Mouse (Mus musculus): ENCODE measurements around the gene Ttc7b.
A peak's percentile ranks its signal among the peaks of the same experiment; 100 is the strongest.

Gene Ttc7b

GRCm38 (mm10) chr12:100377791-100378190 is 142.8 kb downstream of the Ttc7b start:
- DNase-seq, result no peak

- DNase-seq, result no peak
Observed at GRCm38 (mm10) chr12:100375801-100376200, 144.8 kb downstream of the Ttc7b start.

GRCm38 (mm10) chr12:100372785-100373184 is 147.8 kb downstream of the Ttc7b start:
- DNase-seq, result no peak

GRCm38 (mm10) chr12:100372015-100372414 is 148.6 kb downstream of the Ttc7b start:
- DNase-seq, result no peak

GRCm38 (mm10) chr12:100369786-100370185 is 150.8 kb downstream of the Ttc7b start:
- no peak for DNase-seq

- DNase-seq, result no peak
Observed at GRCm38 (mm10) chr12:100369220-100369619, 151.4 kb downstream of the Ttc7b start.

GRCm38 (mm10) chr12:100361330-100361729 is 159.3 kb downstream of the Ttc7b start:
- DNase-seq, result no peak

GRCm38 (mm10) chr12:100358040-100358620 is 162.5 kb downstream of the Ttc7b start:
- no peak for DNase-seq

GRCm38 (mm10) chr12:100356407-100356806 is 164.2 kb downstream of the Ttc7b start:
- no peak for DNase-seq

GRCm38 (mm10) chr12:100355565-100355964 is 165.1 kb downstream of the Ttc7b start:
- no peak for DNase-seq

- DNase-seq, result no peak
Observed at GRCm38 (mm10) chr12:100353954-100354353, 166.7 kb downstream of the Ttc7b start.

- DNase-seq, result no peak
Observed at GRCm38 (mm10) chr12:100353075-100353782, 167.4 kb downstream of the Ttc7b start.

- DNase-seq, result no peak
Observed at GRCm38 (mm10) chr12:100352094-100352493, 168.5 kb downstream of the Ttc7b start.

GRCm38 (mm10) chr12:100343554-100343953 is 177.1 kb downstream of the Ttc7b start:
- no peak for DNase-seq

GRCm38 (mm10) chr12:100341614-100342013 is 179.0 kb downstream of the Ttc7b start:
- no peak for DNase-seq

GRCm38 (mm10) chr12:100340901-100341460 is 179.6 kb downstream of the Ttc7b start:
- no peak for DNase-seq

- no peak for DNase-seq
Observed at GRCm38 (mm10) chr12:100338055-100338454, 182.6 kb downstream of the Ttc7b start.

GRCm38 (mm10) chr12:100337351-100338018 is 183.1 kb downstream of the Ttc7b start:
- no peak for DNase-seq

GRCm38 (mm10) chr12:100336241-100336640 is 184.4 kb downstream of the Ttc7b start:
- no peak for DNase-seq

- peak; percentile 51 to 66 for DNase-seq
Observed at GRCm38 (mm10) chr12:100331806-100332205, 188.8 kb downstream of the Ttc7b start.

GRCm38 (mm10) chr12:100330234-100330633 is 190.4 kb downstream of the Ttc7b start:
- no peak for DNase-seq

- DNase-seq, result no peak
Observed at GRCm38 (mm10) chr12:100328998-100329397, 191.6 kb downstream of the Ttc7b start.

- DNase-seq, result no peak
Observed at GRCm38 (mm10) chr12:100328557-100328956, 192.1 kb downstream of the Ttc7b start.

- no peak for DNase-seq
Observed at GRCm38 (mm10) chr12:100326732-100327131, 193.9 kb downstream of the Ttc7b start.

All from thymus, adult 18-20 months (tissue).